Mouse (Mus musculus): Measurements from ENCODE around the gene Mgat3. TPM values are rescaled to one million over a fixed set of nuclear protein-coding genes. Genes with fewer than 3 reads are reported as not detected.

Gene Mgat3
- polyA plus RNA-seq, 1 experiment from 2014 or later = 10.6 TPM

DNA sequence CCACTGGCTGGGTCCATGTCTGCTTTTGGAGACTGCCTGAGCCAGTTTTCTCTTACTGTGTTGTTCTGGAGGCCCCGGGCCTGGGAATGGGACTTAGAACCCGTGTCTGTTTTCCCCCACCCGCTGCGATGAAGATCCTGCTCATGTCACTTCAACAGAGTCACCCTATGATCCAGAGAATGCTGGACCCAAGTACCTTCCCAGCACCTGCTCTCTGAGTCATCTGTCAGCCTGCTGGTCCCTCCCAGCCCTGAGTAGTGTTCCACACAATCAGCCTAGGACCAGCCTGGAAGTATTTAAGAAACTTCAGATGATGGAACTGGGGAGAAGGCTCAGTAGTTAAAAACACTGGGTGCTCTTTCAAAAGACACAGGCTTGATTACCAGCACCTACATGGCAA is 9.8 kb upstream of the Mgat3 start:
- H3K9ac ChIP-seq = no peak overlapping the region
- 85% methylated on average over 4 of the region's 4 CpGs for WGBS
- no peak overlapping the region for H3K4me3 ChIP-seq (replicated peaks)
- no peaks in the 10 kb centered on the region for H3K27me3 ChIP-seq (replicated peaks)
- no peak for ATAC-seq (ENCODE audit: insufficient read depth, low FRiP score, low read depth)
- H3K4me1 ChIP-seq = peaks cover 20% of the 10 kb centered on the region
- H3K4me2 ChIP-seq = no peak overlapping the region
- no peak overlapping the region for H3K27ac ChIP-seq
- peaks cover 26% of the 10 kb centered on the region for H3K36me3 ChIP-seq
- no peaks in the 10 kb centered on the region for H3K9me3 ChIP-seq

DNA sequence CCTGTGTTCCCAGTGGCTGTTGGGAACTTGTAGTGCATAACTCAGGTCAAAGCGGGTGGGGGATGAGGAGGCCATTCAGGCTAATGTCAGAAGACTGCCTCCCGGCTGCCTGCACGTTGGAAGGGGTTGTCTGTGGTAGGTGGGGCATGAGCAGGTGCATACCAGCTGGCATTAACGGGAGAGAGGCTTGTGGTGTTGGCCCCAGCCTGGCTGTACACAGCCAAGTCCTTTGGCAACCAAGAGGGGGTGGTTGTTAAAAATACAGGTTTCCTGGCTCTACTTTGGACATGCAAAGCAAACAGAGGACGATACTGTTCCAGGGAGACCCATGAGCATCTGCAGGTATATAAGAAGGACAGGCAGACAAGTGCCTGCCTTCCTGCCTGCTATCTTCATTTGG is 8.1 kb upstream of the Mgat3 start:
- Histone ChIP-seq H3K4me2 (no peak overlapping the region), H3K36me3 (peaks cover 10% of the 10 kb centered on the region), H3K27ac (no peak overlapping the region), H3K27me3 (replicated peaks) (no peaks in the 10 kb centered on the region), H3K9ac (no peak overlapping the region), H3K4me3 (replicated peaks) (no peak overlapping the region), H3K9me3 (no peaks in the 10 kb centered on the region), H3K4me1 (peaks cover 5% of the 10 kb centered on the region)
- ATAC-seq (ENCODE audit: insufficient read depth, low FRiP score, low read depth) = no peak
- 41% methylated on average over 5 of the region's 5 CpGs for WGBS

DNA sequence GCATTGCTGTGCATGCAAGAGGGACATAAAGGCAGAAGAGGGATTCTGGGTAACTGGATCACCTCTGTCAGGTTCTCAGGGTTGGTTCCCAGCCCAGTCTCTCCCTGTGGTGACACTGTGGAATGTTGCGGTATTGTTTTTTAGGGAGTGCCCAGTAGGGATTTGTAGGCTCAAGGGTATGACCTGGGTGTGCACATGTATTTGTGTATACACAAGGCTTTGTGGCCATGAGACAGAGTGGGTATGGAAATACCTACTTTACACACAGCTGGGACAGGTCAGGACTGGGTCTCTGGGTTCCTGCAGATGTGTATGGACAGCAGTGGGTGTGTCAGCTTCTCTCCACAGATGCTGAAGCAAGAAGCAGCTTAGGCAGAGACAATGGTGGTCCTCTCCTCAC is 4.0 kb upstream of the Mgat3 start:
- Histone ChIP-seq H3K27me3 (replicated peaks) (no peaks in the 10 kb centered on the region), H3K4me3 (replicated peaks) (no peak overlapping the region), H3K27ac (peak overlapping the region; percentile 67), H3K4me1 (peaks cover 19% of the 10 kb centered on the region), H3K9ac (no peak overlapping the region), H3K4me2 (no peak overlapping the region), H3K36me3 (no peaks in the 10 kb centered on the region), H3K9me3 (no peaks in the 10 kb centered on the region)
- ATAC-seq (ENCODE audit: insufficient read depth, low FRiP score, low read depth) = 0 out of 2 replicates have a peak, but pooled peaks have one; percentile 16
- 80% methylated on average over 1 of the region's 1 CpGs for WGBS

DNA sequence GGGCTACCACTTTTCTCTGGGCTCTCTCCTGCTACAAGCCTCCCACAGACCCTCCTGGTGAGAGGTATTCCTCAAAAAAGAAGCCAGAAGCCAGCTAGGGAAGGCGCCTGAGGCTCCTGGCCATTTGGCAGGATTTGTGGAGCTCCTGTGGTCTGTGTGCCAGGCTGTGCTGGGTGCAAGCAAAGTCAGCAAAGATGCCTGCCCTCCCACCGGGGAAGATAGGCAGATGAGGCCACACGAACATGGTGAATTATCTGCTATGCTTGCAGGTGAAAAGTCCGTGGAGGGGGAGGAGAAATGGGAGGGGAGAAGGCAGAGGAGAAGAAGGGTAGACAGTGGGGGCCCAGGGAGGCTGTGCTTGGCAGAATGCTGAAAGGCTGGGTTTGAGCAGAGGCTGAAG is 3.2 kb upstream of the Mgat3 start:
- Histone ChIP-seq H3K4me1 (peaks cover 27% of the 10 kb centered on the region), H3K27me3 (replicated peaks) (no peaks in the 10 kb centered on the region), H3K36me3 (no peaks in the 10 kb centered on the region), H3K27ac (peak overlapping the region; percentile 67), H3K9ac (no peak overlapping the region), H3K4me3 (replicated peaks) (no peak overlapping the region), H3K4me2 (no peak overlapping the region), H3K9me3 (no peaks in the 10 kb centered on the region)
- 35% methylated on average over 4 of the region's 4 CpGs for WGBS
- ATAC-seq (ENCODE audit: insufficient read depth, low FRiP score, low read depth) = no peak

DNA sequence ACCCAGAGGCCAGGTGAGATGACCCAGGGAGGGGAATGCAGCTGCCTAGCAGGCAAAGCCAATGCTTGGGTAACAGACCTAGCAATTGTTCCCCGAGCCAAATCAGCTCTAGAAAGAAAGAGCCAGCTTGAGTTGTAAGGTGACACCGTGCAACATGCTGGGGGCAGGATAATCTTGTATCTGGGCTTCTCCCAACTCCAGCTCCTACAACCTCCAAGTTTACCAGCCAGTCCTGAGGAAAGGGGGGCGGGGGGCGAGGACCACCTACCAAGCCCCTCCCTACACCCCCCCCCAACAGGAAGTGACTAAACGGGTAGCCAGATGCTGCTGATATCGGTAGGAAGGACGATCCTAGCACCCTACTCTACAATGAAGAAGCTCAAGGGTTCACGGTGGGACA is 2.2 kb upstream of the Mgat3 start:
- H3K27me3 ChIP-seq (replicated peaks) = no peaks in the 10 kb centered on the region
- peaks cover 28% of the 10 kb centered on the region for H3K4me1 ChIP-seq
- H3K9me3 ChIP-seq = no peaks in the 10 kb centered on the region
- WGBS = 8% methylated on average over 8 of the region's 8 CpGs
- no peak for ATAC-seq (ENCODE audit: insufficient read depth, low FRiP score, low read depth)
- no peak overlapping the region for H3K4me3 ChIP-seq (replicated peaks)
- H3K36me3 ChIP-seq = no peaks in the 10 kb centered on the region
- H3K9ac ChIP-seq = no peak overlapping the region
- 0 out of 2 replicates have a peak overlapping the region, but pooled peaks have one; percentile 19 for H3K4me2 ChIP-seq
- H3K27ac ChIP-seq = peak overlapping the region; percentile 44; the same call in 1 of the 2 replicates

DNA sequence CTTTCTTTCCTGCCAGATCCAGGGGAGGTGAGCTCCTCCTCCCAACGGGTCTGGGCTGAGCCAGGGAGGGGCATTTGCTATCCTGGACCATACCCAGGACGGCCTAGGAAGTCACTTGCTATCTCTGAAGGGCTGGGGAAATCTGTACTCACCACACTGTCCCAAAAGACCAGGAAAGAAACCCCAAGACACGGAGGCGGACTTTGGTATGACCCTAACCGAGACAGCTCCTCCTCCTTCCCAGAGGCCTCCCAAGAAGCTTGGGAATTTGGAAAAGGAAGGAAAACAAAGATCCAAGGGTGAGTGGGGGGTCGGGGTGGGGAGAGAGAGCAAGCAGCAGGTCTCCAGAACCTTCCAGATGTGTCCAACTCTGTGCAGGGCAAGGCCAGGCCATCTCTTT is 1.7 kb upstream of the Mgat3 start:
- Histone ChIP-seq H3K27ac (peak overlapping the region; percentile 44; the same call in 1 of the 2 replicates), H3K4me3 (replicated peaks) (no peak overlapping the region), H3K27me3 (replicated peaks) (no peaks in the 10 kb centered on the region), H3K4me1 (peaks cover 28% of the 10 kb centered on the region), H3K36me3 (no peaks in the 10 kb centered on the region), H3K4me2 (peak overlapping the region; percentile 19; the same call in 1 of the 2 replicates), H3K9me3 (no peaks in the 10 kb centered on the region), H3K9ac (no peak overlapping the region)
- ATAC-seq (ENCODE audit: insufficient read depth, low FRiP score, low read depth) = no peak
- WGBS = 25% methylated on average over 6 of the region's 6 CpGs

DNA sequence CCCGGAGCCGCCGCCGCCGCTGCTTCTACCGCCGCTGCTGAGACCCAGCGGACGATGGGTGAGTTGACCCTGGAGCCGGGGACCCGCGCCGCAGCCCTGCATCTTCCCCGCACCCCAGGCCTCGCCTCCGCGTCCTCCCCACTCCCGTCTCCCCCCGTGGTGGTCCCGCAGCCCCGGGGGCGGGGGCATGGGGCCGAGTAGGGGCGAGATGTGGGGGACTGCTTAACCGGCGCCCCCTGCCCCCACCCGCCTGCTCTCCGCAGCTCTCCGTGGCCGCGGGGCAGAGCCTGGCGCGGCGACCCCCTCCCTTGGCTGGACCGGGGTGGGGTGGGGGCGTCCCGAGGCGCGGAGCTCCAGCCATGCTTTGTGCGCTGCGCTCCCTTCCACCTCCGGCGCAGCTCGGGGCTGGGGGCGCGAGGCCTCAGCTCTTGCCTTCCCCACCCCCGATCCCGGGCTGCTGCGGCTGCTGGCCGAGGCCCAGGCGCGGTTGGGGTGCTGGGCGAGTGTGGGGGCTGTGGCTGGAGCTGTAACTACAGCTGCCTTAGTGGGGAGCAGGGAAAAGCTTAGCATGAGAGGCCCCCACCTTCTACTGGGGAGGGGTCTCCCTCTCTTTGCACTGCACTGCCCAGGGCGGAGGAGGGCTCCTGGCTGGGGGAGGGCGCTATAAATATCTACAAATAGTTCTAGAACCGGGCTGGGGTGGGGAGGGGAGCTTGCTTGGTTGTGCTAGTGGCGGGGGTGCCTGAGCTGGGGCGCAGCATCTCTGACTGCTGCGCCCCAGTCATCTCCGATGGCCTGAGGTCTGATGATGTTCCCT is 468 bp downstream of the Mgat3 start:
- Histone ChIP-seq H3K36me3 (no peaks in the 10 kb centered on the region), H3K27ac (peak overlapping the region; percentile 87), H3K4me3 (replicated peaks) (peak overlapping the region; percentile 87), H3K9ac (peak overlapping the region; percentile 63), H3K9me3 (no peaks in the 10 kb centered on the region), H3K27me3 (replicated peaks) (no peaks in the 10 kb centered on the region), H3K4me2 (peak overlapping the region; percentile 77), H3K4me1 (peaks cover 28% of the 10 kb centered on the region)
- peak; percentile 12; the same call in 1 of the 2 replicates for ATAC-seq (ENCODE audit: insufficient read depth, low FRiP score, low read depth)
- WGBS = under 1% methylated on average over 38 of the region's 60 CpGs

DNA sequence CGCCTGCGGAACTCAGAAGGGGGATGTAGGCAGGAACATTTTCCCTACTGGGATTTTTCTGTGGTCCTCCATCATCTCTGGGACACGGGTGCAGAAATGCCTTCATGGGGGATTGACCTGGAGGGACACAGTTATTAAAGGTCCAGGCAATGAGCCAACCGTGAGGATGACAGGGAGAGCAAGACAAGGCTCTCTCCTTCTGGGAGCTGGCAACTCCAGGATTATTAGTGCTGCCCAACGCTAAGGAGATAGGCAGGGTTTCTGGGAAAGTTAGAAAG is 1.0 kb downstream of the Mgat3 start:
- Histone ChIP-seq H3K36me3 (no peaks in the 10 kb centered on the region), H3K27me3 (replicated peaks) (no peaks in the 10 kb centered on the region), H3K9ac (no peak overlapping the region), H3K4me2 (peak overlapping the region; percentile 77), H3K4me3 (replicated peaks) (peak overlapping the region; percentile 87), H3K4me1 (peaks cover 30% of the 10 kb centered on the region), H3K9me3 (no peaks in the 10 kb centered on the region), H3K27ac (0 out of 2 replicates have a peak overlapping the region, but pooled peaks have one; percentile 87)
- no peak for ATAC-seq (ENCODE audit: insufficient read depth, low FRiP score, low read depth)
- 8% methylated on average over 5 of the region's 5 CpGs for WGBS

DNA sequence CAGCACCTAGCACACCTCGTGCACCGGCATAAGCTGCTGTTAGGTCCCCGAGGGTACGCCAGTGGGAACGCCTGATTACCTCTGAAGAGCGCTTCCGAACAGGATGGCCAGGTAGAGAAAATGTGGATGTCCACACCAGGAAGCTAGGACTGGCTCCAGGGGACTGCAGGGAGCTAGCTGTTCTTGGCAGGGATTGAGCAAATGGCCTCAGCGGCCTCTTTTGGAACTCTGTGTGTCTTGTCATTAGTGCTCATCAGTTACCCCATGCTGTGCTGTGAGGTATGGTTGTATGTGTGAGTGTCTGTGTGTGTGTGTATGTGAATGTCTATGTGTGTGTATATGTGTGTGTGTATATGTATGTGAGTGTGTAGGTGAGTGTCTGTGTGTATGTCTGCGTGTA is 1.8 kb downstream of the Mgat3 start:
- no peak for ATAC-seq (ENCODE audit: insufficient read depth, low FRiP score, low read depth)
- H3K27me3 ChIP-seq (replicated peaks) = no peaks in the 10 kb centered on the region
- no peak overlapping the region for H3K27ac ChIP-seq
- peak overlapping the region; percentile 77 for H3K4me2 ChIP-seq
- H3K9ac ChIP-seq = no peak overlapping the region
- 72% methylated on average over 9 of the region's 9 CpGs for WGBS
- no peaks in the 10 kb centered on the region for H3K9me3 ChIP-seq
- peaks cover 34% of the 10 kb centered on the region for H3K4me1 ChIP-seq
- H3K4me3 ChIP-seq (replicated peaks) = peak overlapping the region; percentile 87
- no peaks in the 10 kb centered on the region for H3K36me3 ChIP-seq

DNA sequence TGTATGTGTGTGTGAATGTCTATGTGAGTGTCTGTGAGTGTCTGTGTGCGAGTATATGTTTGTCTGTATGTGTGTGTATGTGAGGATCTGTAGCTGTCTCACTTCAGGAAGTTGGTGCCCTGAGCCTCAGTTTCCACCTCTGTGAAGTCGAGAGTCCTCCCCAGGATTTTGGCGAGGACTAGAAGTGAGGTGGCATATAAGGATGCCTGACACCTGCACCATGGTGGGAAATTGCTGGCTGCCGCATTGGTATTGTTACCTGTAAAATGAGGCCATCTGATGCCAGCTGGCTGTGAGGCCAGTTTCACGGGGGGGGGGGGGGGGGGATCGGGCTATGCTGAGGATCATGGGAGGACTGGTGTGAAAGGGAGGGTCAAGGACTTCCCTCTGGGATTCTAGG is 2.2 kb downstream of the Mgat3 start:
- Histone ChIP-seq H3K4me1 (peaks cover 38% of the 10 kb centered on the region), H3K9ac (no peak overlapping the region), H3K36me3 (no peaks in the 10 kb centered on the region), H3K4me3 (replicated peaks) (no peak overlapping the region), H3K9me3 (no peaks in the 10 kb centered on the region), H3K4me2 (peak overlapping the region; percentile 77), H3K27ac (no peak overlapping the region), H3K27me3 (replicated peaks) (no peaks in the 10 kb centered on the region)
- WGBS = 73% methylated on average over 6 of the region's 6 CpGs
- no peak for ATAC-seq (ENCODE audit: insufficient read depth, low FRiP score, low read depth)

DNA sequence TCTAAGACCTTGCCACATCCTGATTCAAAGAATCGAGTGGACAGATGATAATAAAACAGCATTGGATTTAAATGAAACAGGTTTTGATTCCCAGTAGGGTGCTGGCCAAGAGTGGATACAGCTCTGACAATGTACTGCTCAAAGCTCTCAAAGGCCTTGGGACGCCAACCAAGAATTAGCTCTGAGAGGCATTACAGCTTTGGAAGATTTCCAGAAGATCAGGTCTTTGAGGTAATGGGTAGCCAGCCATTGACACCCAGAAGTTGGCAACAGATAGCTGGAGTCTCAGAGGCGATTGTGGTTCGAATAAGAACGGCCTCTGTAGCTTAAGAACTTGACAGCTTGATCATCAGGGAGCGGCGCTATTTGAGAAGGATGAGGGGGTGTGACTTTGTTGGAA is 8.0 kb downstream of the Mgat3 start:
- H3K4me2 ChIP-seq = no peak overlapping the region
- no peak overlapping the region for H3K27ac ChIP-seq
- ATAC-seq (ENCODE audit: insufficient read depth, low FRiP score, low read depth) = no peak
- H3K27me3 ChIP-seq (replicated peaks) = no peaks in the 10 kb centered on the region
- H3K9me3 ChIP-seq = no peaks in the 10 kb centered on the region
- no peaks in the 10 kb centered on the region for H3K36me3 ChIP-seq
- no peak overlapping the region for H3K4me3 ChIP-seq (replicated peaks)
- 86% methylated on average over 7 of the region's 7 CpGs for WGBS
- peaks cover 10% of the 10 kb centered on the region; the same call in 1 of the 2 replicates for H3K4me1 ChIP-seq
- no peak overlapping the region for H3K9ac ChIP-seq

DNA sequence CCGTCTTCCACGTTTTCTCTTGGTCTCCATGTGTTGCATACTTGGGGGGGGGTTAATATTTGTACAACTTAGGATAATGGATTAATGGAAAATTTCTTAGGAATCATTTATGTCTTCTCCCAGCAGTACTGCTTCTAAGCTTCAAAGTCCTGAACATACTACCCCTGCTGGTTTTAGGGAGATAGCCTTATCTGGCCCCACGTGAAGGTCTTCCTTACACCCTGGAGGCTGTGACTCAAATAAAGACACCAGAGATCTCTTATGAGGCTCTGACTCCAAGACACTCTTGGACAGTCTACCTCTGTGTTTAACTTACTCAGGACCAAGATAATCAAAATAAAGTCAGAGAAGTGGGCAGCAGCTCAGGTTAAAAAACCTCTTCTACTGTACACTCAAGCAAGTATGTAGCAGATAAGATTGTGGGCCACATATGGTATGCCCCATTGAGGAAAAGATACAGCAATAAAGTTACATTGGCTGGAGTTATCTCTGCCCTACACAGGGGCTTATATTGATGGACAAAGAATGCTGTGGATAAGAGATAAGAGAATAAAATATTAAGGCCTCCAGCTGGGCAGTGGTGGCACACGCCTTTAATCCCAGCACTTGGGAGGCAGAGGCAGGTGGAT is 8.7 kb downstream of the Mgat3 start:
- H3K4me2 ChIP-seq = no peak overlapping the region
- WGBS = 83% methylated on average over 4 of the region's 4 CpGs

More for the DNA sequence above, 8.7 kb downstream of the Mgat3 start:
- no peaks in the 10 kb centered on the region for H3K36me3 ChIP-seq
- H3K9me3 ChIP-seq = no peaks in the 10 kb centered on the region
- H3K27ac ChIP-seq = no peak overlapping the region
- peaks cover 10% of the 10 kb centered on the region; the same call in 1 of the 2 replicates for H3K4me1 ChIP-seq
- ATAC-seq (ENCODE audit: insufficient read depth, low FRiP score, low read depth) = peak; percentile 34; the same call in 1 of the 2 replicates
- H3K9ac ChIP-seq = no peak overlapping the region
- H3K27me3 ChIP-seq (replicated peaks) = no peaks in the 10 kb centered on the region
- no peak overlapping the region for H3K4me3 ChIP-seq (replicated peaks)
